Mouse (Mus musculus) myocyte (in vitro differentiated cells): ENCODE measurements around the gene Klhl21. TPM values are rescaled to one million over a fixed set of nuclear protein-coding genes. Genes with fewer than 3 reads are reported as not detected.
"Not testable (repeated sequence)": the region's sequence is repeated elsewhere in the genome, so short reads cannot be mapped to it uniquely, and the experiment has no call there.

Source experiments
- H3K27me3 ChIP-seq: one replicate; pipeline ENCODE4 v1.6.1; 2011; ENCODE audit not compliant: control insufficient read depth, insufficient read depth, insufficient read length
- H3K36me3 ChIP-seq: one replicate; pipeline ENCODE4 v1.6.1; 2011; ENCODE audit not compliant: control insufficient read depth, insufficient read depth
- H3K4me2 ChIP-seq: one replicate; pipeline ENCODE4 v1.6.1; 2011; ENCODE audit warnings: low read depth, control low read depth
- H3K4me3 ChIP-seq: one replicate; pipeline ENCODE4 v1.5.1; 2011; ENCODE audit warnings: mild to moderate bottlenecking, control low read depth, moderate library complexity
- H3K79me2 ChIP-seq: one replicate; pipeline ENCODE4 v1.6.1; 2011; ENCODE audit not compliant: control insufficient read depth, insufficient read depth
- H3ac ChIP-seq: one replicate; pipeline ENCODE4 v1.6.1; 2011; ENCODE audit not compliant: control insufficient read depth, insufficient read length
- CEBPB ChIP-seq: IDR thresholded peaks from 2 replicates; pipeline ENCODE4 v1.6.1; 2011; ENCODE audit warnings: mild to moderate bottlenecking, moderate library complexity; ENCODE audit not compliant: poor library complexity, insufficient read depth, severe bottlenecking
- E2F4 ChIP-seq: IDR thresholded peaks from one replicate; pipeline ENCODE4 v1.6.1; 2011; ENCODE audit warnings: mild to moderate bottlenecking, control low read depth, moderate library complexity; ENCODE audit not compliant: insufficient read depth
- MAX ChIP-seq: IDR thresholded peaks from one replicate; pipeline ENCODE4 v1.6.1; 2011; ENCODE audit warnings: low read depth, mild to moderate bottlenecking, control low read depth
- MYOD1 ChIP-seq, 3 experiments: IDR thresholded peaks; one replicate each; pipeline ENCODE4 v1.6.1; 2011; ENCODE audit warnings: control low read depth in 2 of 3, low read depth in 2 of 3, mild to moderate bottlenecking in 2 of 3, moderate library complexity in 1 of 3; ENCODE audit not compliant: insufficient read length in 2 of 3, control insufficient read depth in 1 of 3
- MYOG ChIP-seq, 3 experiments: IDR thresholded peaks; one replicate each; pipeline ENCODE4 v1.6.1; 2011; ENCODE audit warnings: control low read depth in 2 of 3, low read depth in 2 of 3, mild to moderate bottlenecking in 2 of 3; ENCODE audit not compliant: insufficient read length in 2 of 3, control insufficient read depth in 1 of 3, insufficient read depth in 1 of 3
- POLR2A ChIP-seq: IDR thresholded peaks from one replicate; pipeline ENCODE4 v1.6.1; 2011; ENCODE audit warnings: low read depth, mild to moderate bottlenecking, control low read depth, moderate library complexity; ENCODE audit not compliant: insufficient read length
- POLR2AphosphoS2 ChIP-seq: IDR thresholded peaks from one replicate; pipeline ENCODE4 v1.6.1; 2011; ENCODE audit warnings: low read depth, control low read depth; ENCODE audit not compliant: insufficient read length
- REST ChIP-seq: IDR thresholded peaks from one replicate; pipeline ENCODE4 v1.6.1; 2011; ENCODE audit warnings: mild to moderate bottlenecking, control low read depth, moderate library complexity; ENCODE audit not compliant: insufficient read depth, insufficient read length
- SRF ChIP-seq: IDR thresholded peaks from one replicate; pipeline ENCODE4 v1.6.1; 2011; ENCODE audit warnings: low read depth; ENCODE audit not compliant: control insufficient read depth, insufficient read length
- TCF12 ChIP-seq: IDR thresholded peaks from one replicate; pipeline ENCODE4 v1.6.1; 2011; ENCODE audit warnings: mild to moderate bottlenecking, control low read depth; ENCODE audit not compliant: poor library complexity, insufficient read depth, severe bottlenecking
- TCF3 ChIP-seq: IDR thresholded peaks from one replicate; pipeline ENCODE4 v1.6.1; 2011; ENCODE audit warnings: low read depth, control low read depth; ENCODE audit not compliant: insufficient read length
- USF1 ChIP-seq: IDR thresholded peaks from one replicate; pipeline ENCODE4 v1.6.1; 2011; ENCODE audit warnings: low read depth, mild to moderate bottlenecking, control low read depth, moderate library complexity
- polyA plus RNA-seq: library from polyadenylated mRNA; unstranded; fragments of >200 nt; fragmentation: generic; extraction: Trizol; gene quantifications from one replicate; pipeline ENCODE4 v1.2.1, GENCODE M21; 2012; ENCODE audit warnings: missing spikeins

Klhl21 gene
- polyA plus RNA-seq, 1 experiment: 25.8 TPM

DNA sequence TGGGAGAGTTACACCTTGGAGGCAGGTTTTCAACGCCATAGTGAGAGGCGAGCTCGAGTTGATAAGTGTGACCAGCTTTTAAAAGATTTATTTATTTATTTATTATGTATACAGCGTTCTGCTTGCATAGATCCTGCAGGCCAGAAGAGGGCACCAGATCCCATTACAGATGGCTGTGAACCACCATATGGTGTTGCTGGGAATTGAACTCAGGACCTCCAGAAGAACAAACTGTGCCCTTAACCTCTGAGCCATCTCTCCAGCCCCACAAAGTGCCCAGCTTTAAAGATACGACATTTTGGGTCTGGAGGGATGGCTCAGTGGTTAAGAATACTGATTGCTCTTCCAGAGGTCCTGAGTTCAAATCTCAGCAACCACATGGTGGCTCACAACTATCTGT is 20.5 kb downstream of the Klhl21 start:
- TF ChIP-seq CEBPB (no peak), POLR2AphosphoS2 (no peak), E2F4 (no peak), TCF12 (no peak), POLR2A (no peak), MAX (no peak), REST (no peak), MYOG (IDR thresholded peaks at IDR 0.05; ENCODE audit: control insufficient read depth in 1 of 3, insufficient read depth in 1 of 3, insufficient read length in 2 of 3, low read depth in 2 of 3) (no peak), TCF3 (no peak), SRF (no peak), MYOD1 (IDR thresholded peaks at IDR 0.05; ENCODE audit: control insufficient read depth in 1 of 3, insufficient read length in 2 of 3, low read depth in 2 of 3) (no peak), USF1 (no peak)
- Histone ChIP-seq H3K4me3 (no peak overlapping the region), H3K27me3 (no peaks in the 10 kb centered on the region), H3ac (no peak overlapping the region), H3K36me3 (no peaks in the 10 kb centered on the region), H3K4me2 (no peak overlapping the region), H3K79me2 (peaks cover 20% of the 10 kb centered on the region)

DNA sequence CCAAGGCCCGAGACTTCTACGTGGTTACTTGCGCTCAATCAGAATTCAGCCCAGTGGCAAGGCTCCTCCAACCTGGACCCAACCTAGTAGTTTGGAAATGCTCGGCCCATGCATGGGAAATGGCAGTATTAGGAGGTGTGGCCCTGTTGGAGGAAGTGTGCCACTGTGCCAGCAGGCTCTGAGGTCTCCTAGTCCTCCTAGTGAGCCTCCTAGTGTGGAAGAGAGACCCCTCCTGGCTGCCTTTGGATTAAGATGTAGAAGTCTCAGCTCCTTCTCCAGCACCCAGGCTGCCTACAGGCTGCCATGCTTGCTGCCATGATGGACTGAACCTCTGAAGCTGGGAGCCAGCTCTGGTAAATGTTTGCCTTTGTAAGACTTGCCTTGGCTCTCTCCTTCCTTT is 21.4 kb downstream of the Klhl21 start:
- H3K4me3 ChIP-seq: no peak overlapping the region
- H3K27me3 ChIP-seq: no peaks in the 10 kb centered on the region
- H3K36me3 ChIP-seq: no peaks in the 10 kb centered on the region
- H3K79me2 ChIP-seq: peaks cover 14% of the 10 kb centered on the region
- TF ChIP-seq MYOG (IDR thresholded peaks at IDR 0.05; ENCODE audit: control insufficient read depth in 1 of 3, insufficient read depth in 1 of 3, insufficient read length in 2 of 3, low read depth in 2 of 3): no peak
- TF ChIP-seq TCF3: no peak
- TF ChIP-seq SRF: no peak
- no peak for TF ChIP-seq MAX
- TF ChIP-seq E2F4: no peak
- no peak for TF ChIP-seq POLR2AphosphoS2
- TF ChIP-seq POLR2A: no peak
- TF ChIP-seq MYOD1 (IDR thresholded peaks at IDR 0.05; ENCODE audit: control insufficient read depth in 1 of 3, insufficient read length in 2 of 3, low read depth in 2 of 3): no peak
- TF ChIP-seq TCF12: no peak
- no peak for TF ChIP-seq CEBPB
- TF ChIP-seq USF1: no peak
- no peak for TF ChIP-seq REST
- no peak overlapping the region for H3ac ChIP-seq
- no peak overlapping the region for H3K4me2 ChIP-seq

DNA sequence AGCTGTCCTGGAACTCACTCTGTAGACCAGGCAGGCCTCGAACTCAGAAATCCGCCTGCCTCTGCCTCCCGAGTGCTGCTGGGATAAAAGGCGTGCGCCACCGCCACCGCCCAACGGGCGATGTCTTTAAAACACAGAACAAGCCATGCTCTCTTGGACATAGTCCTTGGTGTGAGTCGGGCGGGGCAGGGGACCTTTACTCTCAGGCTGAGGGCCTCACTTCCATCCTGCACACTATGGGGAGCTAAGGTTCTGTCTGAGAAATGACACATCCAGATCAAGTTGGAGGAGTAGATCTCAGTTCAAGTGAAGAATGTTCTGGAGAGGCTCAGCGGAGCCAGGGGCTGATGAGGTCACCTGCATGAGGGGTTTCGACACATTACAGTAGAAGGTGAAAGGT is 24.3 kb downstream of the Klhl21 start:
- Histone ChIP-seq H3K79me2 (no peaks in the 10 kb centered on the region), H3K4me2 (no peak overlapping the region), H3K36me3 (no peaks in the 10 kb centered on the region), H3ac (no peak overlapping the region), H3K4me3 (no peak overlapping the region), H3K27me3 (no peaks in the 10 kb centered on the region)
- TF ChIP-seq REST: no peak
- no peak for TF ChIP-seq POLR2AphosphoS2
- TF ChIP-seq MYOD1 (IDR thresholded peaks at IDR 0.05; ENCODE audit: control insufficient read depth in 1 of 3, insufficient read length in 2 of 3, low read depth in 2 of 3): no peak
- no peak for TF ChIP-seq TCF12

DNA sequence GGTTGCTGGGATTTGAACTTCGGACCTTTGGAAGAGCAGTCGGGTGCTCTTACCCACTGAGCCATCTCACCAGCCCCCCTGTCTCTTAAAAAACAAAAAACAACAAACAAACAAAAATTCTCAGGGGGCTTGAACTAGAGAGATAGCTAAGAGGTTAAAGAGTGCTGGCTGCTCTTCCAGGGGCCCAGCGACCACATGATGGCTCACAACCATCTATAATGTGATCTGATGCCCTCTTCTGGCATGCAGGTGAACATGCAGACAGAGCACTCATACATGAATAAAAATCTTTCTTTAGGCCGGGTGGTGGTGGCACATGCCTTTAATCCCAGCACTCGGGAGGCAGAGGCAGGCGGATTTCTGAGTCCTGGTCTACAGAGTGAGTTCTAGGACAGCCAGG is 27.9 kb downstream of the Klhl21 start:
- not testable (repeated sequence) for H3K4me2 ChIP-seq, H3K4me3 ChIP-seq, H3ac ChIP-seq, H3K27me3 ChIP-seq, H3K36me3 ChIP-seq
- peaks cover 20% of the 10 kb centered on the region for H3K79me2 ChIP-seq

DNA sequence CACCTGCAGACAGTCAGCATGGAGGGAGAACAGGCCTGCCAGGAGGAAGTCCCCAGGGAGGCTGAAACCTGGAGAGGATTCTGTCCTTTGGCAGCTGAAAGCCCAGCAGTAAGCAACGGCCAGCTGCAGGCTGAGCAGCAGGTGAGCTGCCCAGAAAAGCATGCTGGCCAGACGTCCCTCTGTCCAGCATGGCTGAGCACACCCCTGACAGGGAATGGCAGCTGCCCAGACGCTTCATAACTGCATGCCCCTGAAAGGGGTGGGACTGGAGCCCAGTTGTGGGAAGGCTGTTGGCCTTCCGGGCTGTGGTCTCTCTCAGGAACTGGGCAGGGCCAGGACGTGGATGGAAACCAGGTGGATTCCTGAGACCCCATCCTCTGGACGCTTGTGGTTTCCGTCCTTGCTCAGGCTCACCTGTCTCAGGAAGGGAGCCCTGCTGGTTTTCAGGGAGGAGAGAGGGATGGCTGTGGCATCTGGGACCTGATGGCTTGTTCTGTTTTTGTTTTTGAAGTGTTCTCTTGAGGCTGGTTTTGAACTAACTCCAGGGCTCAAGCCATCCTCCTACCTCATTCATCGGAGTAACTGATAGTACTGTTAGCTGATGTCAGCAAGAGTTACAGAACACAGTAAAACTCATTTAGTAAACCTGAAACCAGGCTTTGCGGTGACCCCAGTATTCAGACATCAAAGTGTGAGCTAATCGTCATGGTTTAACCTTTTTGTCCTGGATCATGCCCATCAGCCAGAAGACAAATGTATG is 29.8 kb downstream of the Klhl21 start, which contains the start of gene Tas1r1:
Tas1r1 (minus strand) TSS at position 344 of the 760 bp plus-strand sequence.
- Histone ChIP-seq H3K79me2 (peaks cover 37% of the 10 kb centered on the region), H3K4me2 (peak within 1 kb of the TSS; percentile 85), H3ac (peak within 1 kb of the TSS; percentile 91), H3K4me3 (peak within 1 kb of the TSS; percentile 68), H3K27me3 (no peaks in the 10 kb centered on the region), H3K36me3 (peaks cover 8% of the 10 kb centered on the region)
- TF ChIP-seq TCF12: peak; percentile 90
- TF ChIP-seq MYOG (IDR thresholded peaks at IDR 0.05; ENCODE audit: control insufficient read depth in 1 of 3, insufficient read depth in 1 of 3, insufficient read length in 2 of 3, low read depth in 2 of 3): peak; percentile 92 to 99 (median 99)
- peak; percentile 95 to 100 (median 100) for TF ChIP-seq MYOD1 (IDR thresholded peaks at IDR 0.05; ENCODE audit: control insufficient read depth in 1 of 3, insufficient read length in 2 of 3, low read depth in 2 of 3)
- TF ChIP-seq SRF: peak; percentile 54
- no peak for TF ChIP-seq E2F4
- no peak for TF ChIP-seq MAX
- no peak for TF ChIP-seq POLR2A
- TF ChIP-seq TCF3: peak; percentile 96
